Mouse (Mus musculus) gonadal fat pad, adult 2 months (tissue): ENCODE results near the gene Prdm1. TPM values are rescaled to one million over a fixed set of nuclear protein-coding genes. Genes with fewer than 3 reads are reported as not detected.

ENCODE experiments used
- DNase-seq: peaks from one replicate; pipeline ENCODE4 v3.0.0-alpha.2; 2012; ENCODE audit warnings: low read depth
- polyA plus RNA-seq: library from polyadenylated mRNA; depleted of rRNA; stranded (reverse); fragments of >200 nt; gene quantifications from 2 replicates; pipeline ENCODE4 v1.2.3, GENCODE M21; 2012

Gene Prdm1
- polyA plus RNA-seq, 1 experiment = 2.2 TPM

DNA sequence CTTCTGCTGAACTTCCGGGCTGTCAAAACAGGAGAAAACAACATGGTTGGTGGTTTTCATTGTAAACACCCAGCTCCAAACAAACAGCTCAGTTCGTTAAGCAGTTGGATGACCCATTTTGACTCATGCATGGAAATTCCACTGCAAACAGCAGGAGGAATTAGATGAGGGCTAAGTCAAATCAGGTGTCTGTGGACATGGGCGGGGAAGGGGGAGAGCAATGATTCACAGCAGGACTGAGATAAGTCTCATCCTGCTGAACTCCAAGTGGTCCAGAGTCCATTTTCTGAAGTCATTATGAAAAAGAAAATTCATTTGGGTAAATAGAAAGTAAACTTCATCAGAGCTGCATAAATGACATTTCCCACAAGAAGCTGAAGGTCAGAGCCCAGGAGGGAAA is 108.1 kb downstream of the Prdm1 start:
- no peak for DNase-seq

- DNase-seq = no peak
Measured at GRCm38 (mm10) chr10:44418901-44419300, 109.4 kb downstream of the Prdm1 start.

DNA sequence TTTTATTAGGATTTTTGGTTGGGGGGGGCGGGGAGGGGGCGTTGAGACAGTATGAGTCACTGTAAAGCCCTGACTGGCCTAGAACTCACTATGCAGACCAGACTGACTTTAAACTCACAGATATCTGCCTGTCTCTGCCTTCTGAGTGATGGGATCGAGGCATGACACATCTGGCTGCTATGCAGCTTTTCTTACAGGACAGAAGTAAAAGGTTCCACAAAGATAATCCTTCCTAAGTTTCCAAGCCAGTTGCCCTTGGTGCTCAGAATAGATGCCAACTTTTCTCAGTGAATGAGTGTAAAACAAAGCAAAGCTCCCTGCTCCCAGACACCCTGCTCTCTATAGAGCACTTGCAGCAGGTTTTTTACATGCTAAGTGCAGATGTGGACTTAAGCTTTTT is 112.7 kb downstream of the Prdm1 start:
- no peak for DNase-seq

GRCm38 (mm10) chr10:44409958-44410357 is 118.3 kb downstream of the Prdm1 start:
- no peak for DNase-seq

DNA sequence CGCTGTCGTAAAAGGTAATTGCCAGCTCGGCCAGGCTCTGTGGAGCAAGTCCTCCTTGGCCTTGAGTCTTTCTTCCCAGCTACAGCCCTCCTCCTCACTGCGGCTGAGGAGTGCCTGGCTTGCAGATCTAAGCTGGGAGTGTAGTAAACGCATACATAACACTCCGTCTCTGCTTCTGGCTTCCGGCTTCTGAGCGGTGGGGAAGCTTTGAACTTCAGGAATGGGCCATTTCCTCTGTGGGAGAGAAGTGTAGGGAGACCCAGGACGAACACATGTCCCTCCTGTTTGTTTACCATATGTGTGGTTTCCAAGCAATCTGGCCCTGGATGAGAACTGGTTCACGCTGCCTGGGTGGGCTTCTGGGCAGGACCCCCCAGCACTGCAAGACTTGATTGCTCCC is 119.2 kb downstream of the Prdm1 start:
- DNase-seq = no peak

DNA sequence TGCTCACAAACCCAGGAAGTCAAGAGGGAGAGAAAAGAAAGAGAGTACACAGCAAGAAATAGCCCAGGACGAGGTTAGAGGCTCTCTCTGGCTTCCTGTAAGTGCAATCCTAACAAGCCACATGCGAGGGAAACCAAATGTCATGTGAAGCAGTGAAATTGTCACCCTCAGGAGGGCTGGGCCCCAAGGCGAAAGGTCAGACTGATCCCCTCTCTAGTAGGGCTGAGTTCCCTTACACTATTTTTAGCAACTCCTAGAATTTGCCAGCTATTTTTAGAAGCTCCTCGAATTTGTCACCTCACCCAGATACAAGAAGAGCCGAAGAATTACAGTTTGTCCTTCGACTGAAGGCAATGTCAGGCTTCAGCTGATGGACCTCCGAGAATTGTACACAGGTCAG is 124.9 kb downstream of the Prdm1 start:
- no peak for DNase-seq

DNA sequence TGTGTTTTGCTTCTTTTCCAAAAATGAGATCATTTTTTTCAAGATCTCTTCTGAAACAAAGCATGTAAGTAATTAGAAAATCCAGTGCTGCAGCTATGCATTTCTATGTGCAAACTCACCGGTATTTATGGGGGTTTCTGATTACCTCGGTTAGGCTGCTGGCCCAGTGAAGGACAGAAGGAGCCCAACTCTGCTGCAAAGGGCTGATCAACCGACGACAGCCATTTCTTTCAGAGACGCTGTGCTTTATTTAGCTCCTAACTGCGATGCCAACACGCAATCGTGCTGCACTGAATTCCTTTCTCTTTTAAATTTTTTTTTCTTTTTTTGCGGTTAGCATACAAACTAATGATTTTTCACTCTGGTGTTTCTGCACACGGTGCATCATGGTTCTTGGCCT is 126.7 kb downstream of the Prdm1 start:
- DNase-seq = no peak

DNA sequence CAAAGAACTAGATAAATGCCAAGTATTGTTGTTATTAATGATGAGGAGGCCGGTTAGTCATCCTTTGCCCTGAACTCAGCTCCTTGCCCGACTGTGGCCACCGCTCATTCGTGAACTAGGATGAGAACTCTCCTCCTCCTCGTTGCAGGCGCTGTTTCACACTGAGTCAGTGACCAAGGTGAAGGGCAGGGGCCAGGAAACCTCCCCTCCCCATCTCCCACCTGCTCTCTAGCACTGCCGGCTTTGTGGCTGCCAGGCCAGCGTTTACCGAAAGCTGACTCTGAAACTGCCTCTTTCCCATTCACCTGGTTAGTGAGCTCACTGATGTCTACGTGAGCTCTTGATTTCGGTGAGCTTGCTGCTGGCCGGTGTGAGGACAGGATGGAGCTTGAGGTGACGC is 127.7 kb downstream of the Prdm1 start:
- no peak for DNase-seq

- no peak for DNase-seq
Measured at GRCm38 (mm10) chr10:44400119-44400518, 128.2 kb downstream of the Prdm1 start.

DNA sequence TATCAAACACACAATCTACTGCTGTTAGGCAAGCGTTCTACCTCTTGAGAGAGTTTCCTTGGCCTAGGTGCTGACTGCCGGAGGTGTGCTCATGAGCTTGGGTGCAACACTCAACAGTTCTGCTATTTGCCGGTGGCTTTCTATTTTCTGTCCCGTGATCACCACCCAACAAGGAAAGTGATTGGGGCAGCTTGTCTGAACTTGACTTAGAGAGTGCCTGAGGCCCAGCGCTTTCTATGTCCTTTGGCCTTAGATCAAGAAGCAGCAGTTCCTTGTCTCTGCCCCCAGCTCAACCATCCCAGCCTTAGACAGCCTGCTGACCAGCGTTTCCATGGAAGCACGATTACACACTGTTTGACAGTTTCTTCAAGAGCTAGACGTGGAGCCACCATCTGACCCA is 135.4 kb downstream of the Prdm1 start:
- DNase-seq = no peak

- DNase-seq = no peak
Measured at GRCm38 (mm10) chr10:44391509-44392290, 136.6 kb downstream of the Prdm1 start.

DNA sequence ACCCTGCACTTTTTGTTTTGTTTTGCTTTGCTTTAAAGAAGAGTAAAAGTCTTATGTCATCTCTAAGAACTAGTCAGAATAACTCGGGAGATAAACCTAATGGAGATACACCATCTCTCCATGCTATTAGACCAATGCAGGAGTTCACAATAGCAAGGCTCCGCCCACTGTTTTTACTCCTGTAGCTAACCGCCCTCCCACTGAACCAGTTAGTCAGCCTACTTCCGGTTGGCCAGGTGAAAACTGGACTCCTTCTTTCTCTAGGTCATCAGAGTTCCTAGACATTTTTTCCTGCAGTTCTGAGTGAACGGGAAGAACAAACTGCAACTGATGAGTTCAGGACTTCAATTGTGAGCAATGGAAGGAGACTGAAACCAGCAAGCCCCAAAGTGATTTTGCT is 138.0 kb downstream of the Prdm1 start:
- no peak for DNase-seq

DNA sequence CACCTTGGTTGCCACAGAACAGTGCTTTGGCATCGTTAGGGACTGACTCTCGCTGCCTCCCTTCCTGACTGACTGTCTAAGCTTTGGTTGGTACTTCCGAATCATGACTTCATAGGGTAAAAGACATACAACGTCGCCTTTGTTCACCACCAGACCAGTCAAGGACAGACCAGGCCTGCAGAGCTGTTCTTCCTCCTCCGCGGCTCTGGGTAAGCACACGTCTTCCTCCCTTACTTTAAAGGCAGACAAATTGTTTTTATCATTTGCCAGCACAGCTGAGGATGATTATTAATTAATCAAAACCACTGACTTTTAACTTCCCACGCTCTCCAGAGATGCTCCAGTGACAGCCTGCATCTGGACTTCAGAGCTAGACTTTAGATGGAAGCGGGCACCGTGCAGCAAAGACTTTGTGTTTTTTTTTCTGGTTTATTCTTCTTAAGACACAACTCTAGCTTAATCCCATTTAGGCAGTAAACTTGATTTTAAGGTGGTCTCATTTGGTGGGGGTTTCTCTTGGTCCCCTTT is 139.5 kb downstream of the Prdm1 start:
- DNase-seq = no peak
